8 mouse cellular contexts compared by ENCODE assay signal in the genomic region with DNA sequence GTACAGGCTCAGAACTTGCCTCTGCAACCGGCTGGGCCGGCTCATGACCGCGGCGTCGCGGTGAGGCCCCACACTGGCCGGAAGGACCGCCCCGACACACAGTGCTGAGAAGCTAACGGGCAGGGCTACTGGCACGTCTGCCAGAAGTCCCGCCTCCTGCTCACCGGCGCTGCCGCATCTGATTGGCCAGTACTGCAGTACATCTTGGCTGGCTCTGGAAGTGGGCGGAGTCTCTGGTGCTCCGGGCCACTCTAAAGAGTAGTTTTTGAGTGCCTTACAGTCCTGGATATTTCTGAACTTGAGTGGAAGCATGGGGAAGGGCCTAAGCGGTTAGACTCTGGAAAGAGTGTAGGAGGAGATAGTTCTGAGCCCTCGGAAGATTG. TPM values are rescaled to one million over a fixed set of nuclear protein-coding genes. Genes with fewer than 3 reads are reported as not detected.
DNase-seq lines count a peak whose midpoint lies in the region; ATAC-seq and TF ChIP-seq lines count a peak whose summit lies in the region.

No protein-coding gene starts in this region.

- no peaks in the 10 kb centered on the region for H3K79me3 ChIP-seq in C2C12 (ENCODE audit: low read depth)

- TF ChIP-seq POLR2A in brain, embryonic 14.5 days (IDR thresholded peaks at IDR 0.05; ENCODE audit: borderline replicate concordance, extremely low read depth, insufficient read depth, insufficient read length, poor library complexity, severe bottlenecking), result peak; percentile 88; the same call in 1 of the 2 replicates

- WGBS in heart, embryonic 12.5 days, result under 1% methylated on average over 20 of the region's 20 CpGs
- 0% methylated on average over 20 of the region's 20 CpGs for WGBS in kidney, postnatal 0 days
- WGBS in liver, embryonic 11.5 days, result under 1% methylated on average over 20 of the region's 20 CpGs
- under 1% methylated on average over 20 of the region's 20 CpGs for WGBS in stomach, embryonic 14.5 days

- DNase-seq in brain, embryonic 14.5 days (ENCODE audit: low read depth), result peak; percentile 99
- DNase-seq in kidney, postnatal 0 days (ENCODE audit: low spot score), result peak; percentile 100
- peak; percentile 89 for DNase-seq in liver, embryonic 11.5 days (ENCODE audit: low spot score)
- DNase-seq in naive thymus-derived CD4-positive, alpha-beta T cell, adult 2 months (ENCODE audit: low read depth), result peak; percentile 96

- peaks cover 34% of the 10 kb centered on the region for H3K4me1 ChIP-seq in erythroblast, embryonic 14.5 days (ENCODE audit: control insufficient read depth)
- H3K4me1 ChIP-seq in heart, embryonic 12.5 days (replicated peaks), result peaks cover 19% of the 10 kb centered on the region
- H3K4me1 ChIP-seq in kidney, postnatal 0 days (replicated peaks; ENCODE audit: insufficient read depth, low read length), result peaks cover 3% of the 10 kb centered on the region; the same call in 1 of the 2 replicates
- H3K4me1 ChIP-seq in liver, embryonic 11.5 days (replicated peaks; ENCODE audit: control insufficient read depth, insufficient read depth, low read length), result peaks cover 17% of the 10 kb centered on the region
- H3K4me1 ChIP-seq in stomach, embryonic 14.5 days (ENCODE audit: control insufficient read depth, insufficient read depth, low read length), result peaks cover 10% of the 10 kb centered on the region; the same call in 1 of the 2 replicates

- H3K27ac ChIP-seq in heart, embryonic 12.5 days (ENCODE audit: poor library complexity, severe bottlenecking), result peak overlapping the region; percentile 93
- peak overlapping the region; percentile 91 for H3K27ac ChIP-seq in kidney, postnatal 0 days
- H3K27ac ChIP-seq in liver, embryonic 11.5 days (ENCODE audit: low read depth, low read length), result peak overlapping the region; percentile 83
- peak overlapping the region; percentile 89 for H3K27ac ChIP-seq in stomach, embryonic 14.5 days (ENCODE audit: low read length)

- 0 out of 2 replicates have a peak, but pooled peaks cover 3% of the 10 kb centered on the region for H3K9me3 ChIP-seq in erythroblast, embryonic 14.5 days (ENCODE audit: control insufficient read depth, low read length)
- peaks cover 8% of the 10 kb centered on the region; the same call in 1 of the 2 replicates for H3K9me3 ChIP-seq in heart, embryonic 12.5 days (replicated peaks)
- H3K9me3 ChIP-seq in kidney, postnatal 0 days (replicated peaks; ENCODE audit: low read length), result no peaks in the 10 kb centered on the region
- no peaks in the 10 kb centered on the region for H3K9me3 ChIP-seq in liver, embryonic 11.5 days (ENCODE audit: control insufficient read depth, low read length)
- no peaks in the 10 kb centered on the region for H3K9me3 ChIP-seq in stomach, embryonic 14.5 days (ENCODE audit: control insufficient read depth, low read depth, low read length)

- peak overlapping the region; percentile 83 for H3K4me2 ChIP-seq in heart, embryonic 12.5 days
- peak overlapping the region; percentile 91 for H3K4me2 ChIP-seq in kidney, postnatal 0 days (ENCODE audit: low read length)
- peak overlapping the region; percentile 97 for H3K4me2 ChIP-seq in liver, embryonic 11.5 days
- H3K4me2 ChIP-seq in stomach, embryonic 14.5 days (replicated peaks; ENCODE audit: low read depth, low read length), result peak overlapping the region; percentile 66

- H3K4me3 ChIP-seq in C2C12 (ENCODE audit: insufficient read depth, poor library complexity, severe bottlenecking), result peak overlapping the region; percentile 52
- peak overlapping the region; percentile 82 for H3K4me3 ChIP-seq in erythroblast, embryonic 14.5 days (replicated peaks)
- peak overlapping the region; percentile 94 for H3K4me3 ChIP-seq in heart, embryonic 12.5 days
- H3K4me3 ChIP-seq in kidney, postnatal 0 days (replicated peaks; ENCODE audit: low read depth, low read length), result peak overlapping the region; percentile 70
- peak overlapping the region; percentile 91 for H3K4me3 ChIP-seq in liver, embryonic 11.5 days (ENCODE audit: low read depth, low read length)
- peak overlapping the region; percentile 79 for H3K4me3 ChIP-seq in stomach, embryonic 14.5 days (ENCODE audit: low read depth, low read length)

- ATAC-seq in heart, embryonic 12.5 days (ENCODE audit: insufficient number of reproducible peaks, low FRiP score), result peak; percentile 99
- peak; percentile 97 for ATAC-seq in kidney, postnatal 0 days (replicated peaks; ENCODE audit: low FRiP score, low read depth)
- peak; percentile 98 for ATAC-seq in liver, embryonic 11.5 days (replicated peaks; ENCODE audit: low FRiP score)
- peak; percentile 99 for ATAC-seq in stomach, embryonic 14.5 days (ENCODE audit: insufficient number of reproducible peaks, insufficient read depth, low FRiP score, low read depth)

- H3K27me3 ChIP-seq in C2C12 (ENCODE audit: control insufficient read depth, insufficient read depth, insufficient read length), result peaks cover 4% of the 10 kb centered on the region
- peaks cover 3% of the 10 kb centered on the region for H3K27me3 ChIP-seq in erythroblast, embryonic 14.5 days (ENCODE audit: control insufficient read depth)
- no peaks in the 10 kb centered on the region for H3K27me3 ChIP-seq in heart, embryonic 12.5 days (replicated peaks)
- H3K27me3 ChIP-seq in kidney, postnatal 0 days (ENCODE audit: insufficient read depth, low read length), result no peaks in the 10 kb centered on the region
- H3K27me3 ChIP-seq in liver, embryonic 11.5 days (replicated peaks; ENCODE audit: control insufficient read depth, insufficient read depth, low read length), result peaks cover 2% of the 10 kb centered on the region; the same call in 1 of the 2 replicates
- no peaks in the 10 kb centered on the region for H3K27me3 ChIP-seq in stomach, embryonic 14.5 days (ENCODE audit: control insufficient read depth, insufficient read depth, low read length)

- peak overlapping the region; percentile 97 for H3K9ac ChIP-seq in heart, embryonic 12.5 days
- H3K9ac ChIP-seq in kidney, postnatal 0 days (ENCODE audit: low read depth, low read length), result peak overlapping the region; percentile 78
- peak overlapping the region; percentile 87 for H3K9ac ChIP-seq in liver, embryonic 11.5 days (ENCODE audit: low read depth, low read length)
- H3K9ac ChIP-seq in stomach, embryonic 14.5 days (replicated peaks; ENCODE audit: low read depth, low read length), result peak overlapping the region; percentile 80

- H3K79me2 ChIP-seq in C2C12 (ENCODE audit: control insufficient read depth, insufficient read depth), result peaks cover 4% of the 10 kb centered on the region

- TF ChIP-seq CTCF in C2C12 (IDR thresholded peaks at IDR 0.05; ENCODE audit: control insufficient read depth, insufficient read depth, insufficient read length), result no peak
- no peak for TF ChIP-seq CTCF in brain, embryonic 14.5 days (IDR thresholded peaks at IDR 0.05; ENCODE audit: borderline replicate concordance, extremely low read depth, insufficient read depth, insufficient read length)
- no peak for TF ChIP-seq CTCF in kidney, postnatal 0 days (IDR thresholded peaks at IDR 0.05; ENCODE audit: low read depth)

- peak overlapping the region; percentile 75 for H3ac ChIP-seq in C2C12 (ENCODE audit: control insufficient read depth, insufficient read length, low read depth)

- no peaks in the 10 kb centered on the region for H3K36me3 ChIP-seq in C2C12 (ENCODE audit: control insufficient read depth, insufficient read depth)
- H3K36me3 ChIP-seq in erythroblast, embryonic 14.5 days (ENCODE audit: control insufficient read depth), result no peaks in the 10 kb centered on the region; the same call in 1 of the 2 replicates
- H3K36me3 ChIP-seq in heart, embryonic 12.5 days, result no peaks in the 10 kb centered on the region
- H3K36me3 ChIP-seq in kidney, postnatal 0 days (ENCODE audit: insufficient read depth, low read length), result no peaks in the 10 kb centered on the region
- no peaks in the 10 kb centered on the region for H3K36me3 ChIP-seq in liver, embryonic 11.5 days (ENCODE audit: control insufficient read depth, insufficient read depth, low read length)
- no peaks in the 10 kb centered on the region; the same call in 1 of the 2 replicates for H3K36me3 ChIP-seq in stomach, embryonic 14.5 days (ENCODE audit: control insufficient read depth, insufficient read depth, low read length)

RNA-seq across cellular contexts. Expression of a gene that starts 0.7 kb away (rescaled TPM):
- polyA plus RNA-seq in C2C12 (2012; fragmentation: generic; extraction: Trizol), result 0.81 TPM
- polyA plus RNA-seq in brain, embryonic 14.5 days (2012; rRNA removed), result 0.36 and 0.37 TPM in 2 replicates
- polyA plus RNA-seq in erythroblast, embryonic 14.5 days (2012), result not detected in 2 replicates
- 1.7 and 2.9 TPM in 2 replicates for polyA plus RNA-seq in heart, embryonic 12.5 days (2016; fragmentation: Nextera tagmentation; extraction: Ambion mirVana)
- not detected in 2 replicates for polyA plus RNA-seq in kidney, postnatal 0 days (2015; fragmentation: Nextera tagmentation; extraction: Ambion mirVana)
- not detected in 2 replicates for polyA plus RNA-seq in liver, embryonic 11.5 days (2014; fragmentation: Nextera tagmentation; extraction: Ambion mirVana)
- polyA plus RNA-seq in stomach, embryonic 14.5 days (2014; fragmentation: Nextera tagmentation; extraction: Ambion mirVana), result not detected in 2 replicates

RNA-seq across cellular contexts. Expression of a gene that starts 1.4 kb away (rescaled TPM):
- polyA plus RNA-seq in C2C12 (2012; fragmentation: generic; extraction: Trizol), result 9.9 TPM
- polyA plus RNA-seq in brain, embryonic 14.5 days (2012; rRNA removed), result 17.6 and 24.7 TPM in 2 replicates
- 0.45 and 0.47 TPM in 2 replicates for polyA plus RNA-seq in erythroblast, embryonic 14.5 days (2012)
- polyA plus RNA-seq in heart, embryonic 12.5 days (2016; fragmentation: Nextera tagmentation; extraction: Ambion mirVana), result 16.7 and 17.0 TPM in 2 replicates
- 32.0 and 35.1 TPM in 2 replicates for polyA plus RNA-seq in kidney, postnatal 0 days (2015; fragmentation: Nextera tagmentation; extraction: Ambion mirVana)
- 13.5 and 14.6 TPM in 2 replicates for polyA plus RNA-seq in liver, embryonic 11.5 days (2014; fragmentation: Nextera tagmentation; extraction: Ambion mirVana)
- 14.4 and 17.0 TPM in 2 replicates for polyA plus RNA-seq in stomach, embryonic 14.5 days (2014; fragmentation: Nextera tagmentation; extraction: Ambion mirVana)

RNA-seq across cellular contexts. Expression of a gene that starts 7.7 kb away (rescaled TPM):
- 0.20 TPM for polyA plus RNA-seq in C2C12 (2012; fragmentation: generic; extraction: Trizol)
- 28.5 and 36.3 TPM in 2 replicates for polyA plus RNA-seq in brain, embryonic 14.5 days (2012; rRNA removed)
- 0.04 and 0.13 TPM in 2 replicates for polyA plus RNA-seq in erythroblast, embryonic 14.5 days (2012)
- 18.4 and 19.5 TPM in 2 replicates for polyA plus RNA-seq in heart, embryonic 12.5 days (2016; fragmentation: Nextera tagmentation; extraction: Ambion mirVana)
- polyA plus RNA-seq in kidney, postnatal 0 days (2015; fragmentation: Nextera tagmentation; extraction: Ambion mirVana), result 79.0 and 88.4 TPM in 2 replicates
- polyA plus RNA-seq in liver, embryonic 11.5 days (2014; fragmentation: Nextera tagmentation; extraction: Ambion mirVana), result 25.6 and 28.9 TPM in 2 replicates
- polyA plus RNA-seq in stomach, embryonic 14.5 days (2014; fragmentation: Nextera tagmentation; extraction: Ambion mirVana), result 49.0 and 53.2 TPM in 2 replicates

RNA-seq across cellular contexts. Expression of a gene that starts 13.8 kb away (rescaled TPM):
- polyA plus RNA-seq in C2C12 (2012; fragmentation: generic; extraction: Trizol), result 28.7 TPM
- polyA plus RNA-seq in brain, embryonic 14.5 days (2012; rRNA removed), result 131 and 198 TPM in 2 replicates
- polyA plus RNA-seq in erythroblast, embryonic 14.5 days (2012), result 2.1 and 2.8 TPM in 2 replicates
- 56.8 and 59.0 TPM in 2 replicates for polyA plus RNA-seq in heart, embryonic 12.5 days (2016; fragmentation: Nextera tagmentation; extraction: Ambion mirVana)
- polyA plus RNA-seq in kidney, postnatal 0 days (2015; fragmentation: Nextera tagmentation; extraction: Ambion mirVana), result 95.3 and 101 TPM in 2 replicates
- 38.7 and 43.4 TPM in 2 replicates for polyA plus RNA-seq in liver, embryonic 11.5 days (2014; fragmentation: Nextera tagmentation; extraction: Ambion mirVana)
- polyA plus RNA-seq in stomach, embryonic 14.5 days (2014; fragmentation: Nextera tagmentation; extraction: Ambion mirVana), result 70.1 and 76.2 TPM in 2 replicates

RNA-seq across cellular contexts. Expression of a gene that starts 30.7 kb away (rescaled TPM):
- 40.6 TPM for polyA plus RNA-seq in C2C12 (2012; fragmentation: generic; extraction: Trizol)
- polyA plus RNA-seq in brain, embryonic 14.5 days (2012; rRNA removed), result 233 and 314 TPM in 2 replicates
- polyA plus RNA-seq in erythroblast, embryonic 14.5 days (2012), result not detected in 2 replicates
- 17.2 and 20.2 TPM in 2 replicates for polyA plus RNA-seq in heart, embryonic 12.5 days (2016; fragmentation: Nextera tagmentation; extraction: Ambion mirVana)
- 22.7 and 23.3 TPM in 2 replicates for polyA plus RNA-seq in kidney, postnatal 0 days (2015; fragmentation: Nextera tagmentation; extraction: Ambion mirVana)
- 16.3 and 17.6 TPM in 2 replicates for polyA plus RNA-seq in liver, embryonic 11.5 days (2014; fragmentation: Nextera tagmentation; extraction: Ambion mirVana)
- polyA plus RNA-seq in stomach, embryonic 14.5 days (2014; fragmentation: Nextera tagmentation; extraction: Ambion mirVana), result 52.8 and 53.9 TPM in 2 replicates

Comparison
In these comparisons a context has a peak if more than half of its experiments do, and no peak if none do; other contexts are left out.
1. Peak in every context shown above with its lines: DNase-seq, ATAC-seq, H3K4me3 ChIP-seq and H3K27ac ChIP-seq.
2. RNA of a gene that starts 7.7 kb away (polyA plus RNA-seq): 79.0 to 88.4 TPM in kidney, postnatal 0 days, 49.0 to 53.2 TPM in stomach, embryonic 14.5 days, 25.6 to 28.9 TPM in liver, embryonic 11.5 days, 28.5 to 36.3 TPM in brain, embryonic 14.5 days and 18.4 to 19.5 TPM in heart, embryonic 12.5 days; 0.20 TPM in C2C12 (single experiment) and 0.04 to 0.13 TPM in erythroblast, embryonic 14.5 days; every median in the first group is over 10 times any median in the second.